Mouse (Mus musculus): Measurements from ENCODE around the gene Vps4a.
"Not testable (repeated sequence)": the region's sequence is repeated elsewhere in the genome, so short reads cannot be mapped to it uniquely, and the experiment has no call there.

Vps4a gene

DNA sequence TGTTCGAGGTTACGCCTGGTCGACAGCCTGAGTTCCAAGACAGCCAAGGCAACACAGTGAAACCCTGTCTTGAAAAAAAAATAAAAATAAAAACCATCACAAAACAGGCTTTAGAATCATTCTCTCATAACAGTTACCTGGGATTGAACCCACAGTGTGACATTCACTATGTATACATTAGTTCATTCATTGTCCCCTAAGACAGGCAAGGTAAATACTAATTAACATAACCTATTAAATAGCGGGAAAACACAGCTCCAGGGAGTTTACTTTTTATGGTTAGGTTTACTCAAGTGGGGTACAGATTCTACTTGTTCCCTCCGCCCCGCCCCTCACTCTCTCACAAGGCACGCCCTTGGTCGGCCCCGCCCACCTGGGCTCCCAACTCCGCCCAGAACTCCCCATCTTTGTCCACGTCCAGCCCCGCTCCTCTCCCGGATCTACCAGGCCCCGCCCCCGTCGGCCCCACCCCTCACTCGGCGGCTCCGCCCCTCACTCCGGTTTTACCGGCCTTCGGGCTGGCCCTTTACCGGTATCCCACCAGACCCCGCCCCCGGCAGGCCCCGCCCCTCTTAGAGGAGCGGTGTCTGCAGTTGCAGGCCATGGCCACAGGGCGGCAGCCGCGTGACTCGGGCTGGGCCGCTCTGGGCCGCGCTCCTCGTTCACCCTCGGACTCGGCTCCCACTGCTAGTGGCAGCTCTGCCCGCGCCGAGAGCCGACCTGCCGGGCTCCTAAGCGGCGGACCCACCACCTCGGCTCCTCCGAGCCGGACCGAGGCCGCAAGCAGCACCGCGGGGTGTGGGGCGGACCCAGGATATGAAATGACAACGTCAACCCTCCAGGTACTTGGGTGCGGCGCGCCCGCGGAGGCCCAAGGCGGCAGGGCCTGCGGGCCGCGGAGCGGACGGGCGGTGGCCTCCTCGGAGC, at the start of gene Vps4a:
TSS of gene Vps4a (plus strand) at position 573 of the 927 bp plus-strand sequence.
- peak; percentile 94 to 97 for DNase-seq (ENCODE audit: low spot score in 2 of 2)

- no peak for DNase-seq (ENCODE audit: low spot score in 2 of 2)
Measured at GRCm38 (mm10) chr8:106985404-106985821, 45.6 kb upstream of the Vps4a start.

- no peak for DNase-seq (ENCODE audit: low spot score in 2 of 2)
Measured at GRCm38 (mm10) chr8:106985951-106986350, 45.1 kb upstream of the Vps4a start.

DNA sequence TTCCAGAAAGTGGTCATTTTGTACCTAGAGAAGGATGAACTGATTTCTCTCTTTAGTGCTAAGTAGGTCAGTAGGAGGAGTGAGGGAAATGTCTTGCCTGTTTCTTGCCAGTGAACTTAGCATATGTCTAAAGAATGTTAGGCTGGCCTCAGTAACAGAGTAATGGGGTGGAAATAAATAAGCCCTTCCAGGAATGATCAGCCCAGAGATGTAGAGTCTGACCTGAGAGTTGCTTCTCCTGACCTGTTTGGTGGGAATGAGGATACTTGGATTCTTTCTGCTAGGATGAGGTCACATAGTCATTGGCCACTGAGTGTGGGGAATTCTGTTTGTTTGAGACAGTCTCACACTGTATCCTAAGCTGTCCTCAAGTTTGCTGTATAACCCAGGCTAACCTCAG, 43.5 kb upstream of the Vps4a start:
- no peak for DNase-seq (ENCODE audit: low spot score in 2 of 2)

DNA sequence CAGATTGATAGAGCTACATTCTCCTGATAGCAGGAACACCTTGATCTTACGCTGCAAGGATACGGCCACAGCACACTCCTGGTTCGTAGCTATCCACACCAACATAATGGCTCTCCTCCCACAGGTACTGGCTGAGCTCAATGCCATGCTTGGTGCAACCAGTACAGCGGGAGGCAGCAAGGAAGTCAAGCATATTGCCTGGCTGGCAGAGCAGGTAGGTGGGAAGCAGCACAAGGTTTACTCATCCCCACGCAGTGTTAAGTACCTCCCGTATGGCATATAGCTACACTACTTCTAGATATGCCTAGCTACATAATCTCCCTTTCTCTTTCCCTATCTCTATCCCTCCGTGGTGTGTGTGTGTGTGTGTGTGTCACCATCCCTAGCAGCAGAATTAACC, 39.6 kb upstream of the Vps4a start:
- DNase-seq (ENCODE audit: low spot score in 2 of 2) = no peak

- not testable (repeated sequence) for DNase-seq (ENCODE audit: low spot score in 2 of 2)
Measured at GRCm38 (mm10) chr8:106996339-106996738, 34.7 kb upstream of the Vps4a start.

GRCm38 (mm10) chr8:106997416-106997815, 33.6 kb upstream of the Vps4a start:
- no peak for DNase-seq (ENCODE audit: low spot score in 2 of 2)

- DNase-seq (ENCODE audit: low spot score in 2 of 2) = peak; percentile 56 to 65
Measured at GRCm38 (mm10) chr8:106999068-106999467, 32.0 kb upstream of the Vps4a start.

DNA sequence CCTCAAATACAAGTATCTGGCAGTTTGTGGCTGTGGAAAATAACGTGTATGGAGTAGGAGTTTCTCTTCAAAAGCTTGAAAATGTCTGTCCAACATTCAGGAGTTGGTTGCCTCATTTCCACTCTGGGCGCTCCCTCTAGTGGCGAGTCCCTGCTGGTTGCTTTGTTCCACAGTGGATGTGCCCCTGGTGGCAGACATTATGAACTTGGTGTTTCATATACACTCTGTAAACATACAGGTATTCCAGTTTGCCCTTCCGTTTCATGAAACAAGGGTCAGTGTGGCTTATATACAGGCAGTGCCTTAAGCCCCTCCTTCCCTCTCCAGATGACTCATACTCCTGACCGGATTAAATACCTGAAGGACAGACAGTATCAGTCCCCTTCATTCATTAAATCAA, 28.5 kb upstream of the Vps4a start:
- DNase-seq (ENCODE audit: low spot score in 2 of 2) = peak; percentile 80 to 94

GRCm38 (mm10) chr8:107007795-107008194, 23.2 kb upstream of the Vps4a start:
- DNase-seq (ENCODE audit: low spot score in 2 of 2) = no peak

DNA sequence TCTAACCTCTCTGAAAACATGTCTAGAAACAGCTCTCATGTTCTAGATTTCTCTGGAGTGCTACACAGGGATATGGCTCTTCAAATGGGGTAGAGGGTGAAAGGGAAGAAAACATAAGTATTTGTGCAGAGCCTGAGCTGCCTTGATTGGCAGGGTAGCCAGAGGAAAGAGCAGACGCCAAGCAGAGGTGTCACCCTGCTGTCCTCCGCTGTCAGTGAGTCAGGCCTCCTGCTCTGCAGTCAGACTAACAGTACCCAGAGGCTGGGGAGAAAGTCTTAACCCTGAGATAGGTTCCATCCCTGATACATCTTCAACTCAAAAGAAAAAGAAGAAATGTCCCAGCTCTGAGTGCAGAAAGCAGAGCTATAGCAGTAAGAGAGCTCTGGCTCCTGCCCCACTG, 18.4 kb upstream of the Vps4a start:
- no peak for DNase-seq (ENCODE audit: low spot score in 2 of 2)

DNA sequence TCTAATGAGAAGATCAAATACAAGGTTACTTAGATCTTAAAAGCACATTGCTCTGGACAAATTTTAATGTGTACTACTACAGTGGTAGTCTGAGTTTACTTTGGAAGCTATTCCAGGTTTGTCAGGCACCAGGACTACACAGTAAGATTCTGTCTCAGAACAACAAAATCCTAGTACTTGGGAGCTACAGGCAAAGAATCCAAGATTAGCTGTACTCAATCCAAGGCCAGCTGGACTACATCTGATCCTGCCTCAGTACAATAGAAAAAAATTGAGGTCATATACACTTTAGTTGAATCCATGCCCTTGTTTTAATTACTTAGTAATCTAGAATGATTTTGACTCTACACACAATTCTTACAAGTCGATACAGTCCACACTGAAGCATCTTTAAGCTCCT, 16.1 kb upstream of the Vps4a start:
- no peak for DNase-seq (ENCODE audit: low spot score in 2 of 2)

DNA sequence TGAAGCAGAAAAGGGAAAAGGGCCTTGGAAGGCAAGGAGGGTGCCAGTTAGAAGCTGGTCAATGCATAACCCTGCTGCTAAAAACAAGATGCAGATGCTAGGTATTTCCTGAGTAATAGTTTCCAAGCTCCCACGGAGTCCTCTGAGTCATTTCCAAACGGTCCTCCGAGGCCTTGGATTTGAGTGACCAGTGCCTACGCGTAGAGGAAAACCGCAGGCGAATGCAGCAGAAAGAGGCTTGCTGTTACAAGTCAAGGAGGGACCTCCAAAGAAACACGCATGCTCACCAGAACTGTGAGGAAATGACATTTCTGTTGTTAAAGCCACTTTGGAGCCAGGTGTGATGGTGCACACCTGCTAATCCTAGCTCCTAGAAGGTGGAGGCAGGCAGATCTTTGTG, 7.5 kb upstream of the Vps4a start:
- no peak for DNase-seq (ENCODE audit: low spot score in 2 of 2)

DNA sequence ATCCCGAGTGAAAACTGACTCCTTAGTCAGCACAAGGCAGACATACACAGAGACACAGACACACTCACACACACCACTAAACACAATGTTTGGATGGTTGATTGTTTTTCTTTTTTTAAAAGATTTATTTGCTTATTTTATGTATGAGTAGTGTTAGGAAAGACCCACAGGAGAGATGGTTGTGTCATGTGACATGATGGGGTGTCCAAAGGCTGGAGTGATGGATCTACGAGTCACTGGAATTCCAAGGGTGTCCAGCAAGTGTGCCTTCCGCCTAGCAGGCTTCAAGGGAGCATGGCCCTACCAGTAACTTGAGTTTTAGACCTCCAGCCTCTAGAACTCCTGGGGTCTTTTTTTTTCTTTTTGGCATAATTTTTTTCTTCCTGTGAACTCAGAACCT, 1.7 kb upstream of the Vps4a start:
- no peak for DNase-seq (ENCODE audit: low spot score in 2 of 2)

GRCm38 (mm10) chr8:107030058-107030457, 964 bp upstream of the Vps4a start:
- DNase-seq (ENCODE audit: low spot score in 2 of 2) = no peak

GRCm38 (mm10) chr8:107031577-107032090, 612 bp downstream of the Vps4a start:
- DNase-seq (ENCODE audit: low spot score in 2 of 2) = no peak

GRCm38 (mm10) chr8:107033609-107034008, 2.6 kb downstream of the Vps4a start:
- not testable (repeated sequence) for DNase-seq (ENCODE audit: low spot score in 2 of 2)

GRCm38 (mm10) chr8:107035641-107036040, 4.6 kb downstream of the Vps4a start:
- DNase-seq (ENCODE audit: low spot score in 2 of 2) = no peak

DNA sequence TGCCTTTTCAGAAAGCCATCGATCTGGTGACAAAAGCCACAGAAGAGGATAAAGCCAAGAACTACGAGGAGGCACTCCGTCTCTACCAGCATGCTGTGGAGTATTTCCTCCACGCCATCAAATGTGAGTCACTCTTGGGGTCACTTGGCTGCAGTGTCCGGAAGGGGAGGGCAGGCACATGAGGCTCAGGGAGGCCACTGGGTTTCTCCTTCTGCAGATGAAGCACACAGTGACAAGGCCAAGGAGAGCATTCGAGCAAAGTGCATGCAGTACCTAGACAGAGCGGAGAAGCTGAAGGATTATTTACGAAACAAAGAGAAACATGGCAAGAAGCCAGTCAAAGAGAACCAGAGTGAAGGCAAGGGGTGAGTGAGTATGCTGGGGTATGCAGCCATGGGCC, 5.6 kb downstream of the Vps4a start:
- DNase-seq (ENCODE audit: low spot score in 2 of 2) = no peak

- DNase-seq (ENCODE audit: low spot score in 2 of 2) = no peak
Measured at GRCm38 (mm10) chr8:107040632-107041031, 9.6 kb downstream of the Vps4a start.

- no peak for DNase-seq (ENCODE audit: low spot score in 2 of 2)
Measured at GRCm38 (mm10) chr8:107045478-107045877, 14.5 kb downstream of the Vps4a start.

DNA sequence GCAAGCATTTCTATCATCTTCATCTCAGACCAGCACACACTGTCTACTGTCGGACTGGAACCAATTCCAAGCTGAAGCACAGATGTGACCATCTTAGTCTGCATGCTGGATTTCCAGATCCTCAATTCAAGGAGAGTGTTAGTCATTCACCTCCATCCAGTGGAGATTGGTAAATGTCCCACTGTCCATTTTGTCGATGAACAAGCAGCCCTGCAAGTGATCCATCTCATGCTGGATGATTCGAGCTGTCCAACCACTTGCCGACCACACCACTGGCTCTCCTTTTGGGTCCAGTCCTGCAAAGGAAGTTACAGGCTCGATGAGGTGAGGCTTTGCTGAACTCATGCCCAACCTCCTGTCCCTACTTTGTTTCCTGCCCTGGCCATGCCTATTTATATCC, 16.0 kb downstream of the Vps4a start:
- no peak for DNase-seq (ENCODE audit: low spot score in 2 of 2)
